Mouse (Mus musculus) urinary bladder, postnatal 36 days (tissue): ENCODE results near the gene Rpl31.

Experiments used
- DNase-seq, 2 experiments: peaks; one replicate each; pipeline ENCODE4 v3.0.0; 2022; ENCODE audit warnings: low spot score in 2 of 2, mixed read lengths in 1 of 2

Rpl31 gene

DNA sequence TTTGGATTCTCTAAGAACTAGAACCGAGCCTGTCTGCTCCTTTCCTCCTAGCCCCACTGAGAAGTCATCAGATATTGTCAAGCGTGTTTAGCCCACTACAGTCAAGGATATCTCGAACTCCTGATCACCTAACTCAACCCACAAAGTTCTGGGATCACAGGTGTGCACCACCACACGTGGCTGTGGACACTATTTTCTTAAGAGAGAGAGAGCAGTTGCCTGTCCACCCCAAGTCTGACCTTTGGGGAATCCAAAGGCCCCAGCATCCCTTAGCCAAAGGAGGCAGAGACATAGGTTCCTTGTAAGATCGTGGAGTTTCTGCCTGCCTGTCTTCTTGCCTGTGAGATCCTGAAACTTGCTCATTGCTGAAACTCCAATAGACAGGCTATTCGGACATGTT, 597 bp upstream of the Rpl31 start:
- no peak for DNase-seq

DNA sequence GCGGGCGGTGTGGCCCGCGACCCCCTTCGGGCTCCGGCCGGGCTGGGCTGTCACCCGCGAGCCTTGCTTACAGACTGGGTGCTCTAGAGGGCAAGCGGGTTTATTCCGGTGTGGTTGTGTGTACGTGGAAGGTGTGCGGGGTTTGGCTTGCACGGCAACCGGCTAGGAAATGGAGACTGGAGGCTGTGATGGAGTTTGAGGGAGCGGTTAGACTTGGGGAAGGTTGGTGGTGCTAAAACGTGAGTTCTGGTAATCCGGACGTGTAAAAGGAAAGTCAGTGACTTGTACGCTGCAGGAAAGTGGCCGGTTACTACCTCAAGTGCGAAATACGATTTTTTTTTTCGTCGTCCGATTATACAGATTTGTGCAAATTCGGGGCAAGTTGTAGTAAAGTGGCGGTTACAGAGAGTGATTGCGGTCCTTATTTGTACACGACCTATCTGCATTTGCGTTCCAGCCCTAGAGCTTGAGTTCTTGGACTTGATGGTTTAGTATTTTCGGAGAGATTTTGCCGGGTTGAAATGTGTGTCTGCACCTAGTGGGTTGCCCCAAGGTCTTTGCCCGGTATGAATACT, 712 bp downstream of the Rpl31 start:
- peak in 1 of 2 experiments; percentile 23 for DNase-seq

DNA sequence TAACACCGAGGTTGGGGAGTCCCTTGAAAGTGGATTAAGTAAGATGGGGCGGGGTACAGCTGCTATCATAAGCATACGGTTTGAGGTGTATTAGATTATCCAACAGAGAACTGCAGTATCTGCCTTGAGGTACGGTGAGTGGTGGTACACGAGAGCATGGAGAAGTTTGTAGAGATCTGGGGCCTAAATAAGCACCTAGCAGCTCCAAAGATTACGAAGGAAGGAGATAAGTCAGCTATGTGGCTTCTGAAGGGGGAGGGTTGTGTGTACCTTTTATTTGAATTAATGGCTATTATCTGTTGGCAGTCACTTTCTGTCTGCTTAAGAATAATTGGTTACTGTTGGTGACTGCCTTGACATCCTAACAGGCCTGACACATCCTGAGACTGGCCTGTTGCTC, 2.8 kb downstream of the Rpl31 start:
- no peak for DNase-seq

DNA sequence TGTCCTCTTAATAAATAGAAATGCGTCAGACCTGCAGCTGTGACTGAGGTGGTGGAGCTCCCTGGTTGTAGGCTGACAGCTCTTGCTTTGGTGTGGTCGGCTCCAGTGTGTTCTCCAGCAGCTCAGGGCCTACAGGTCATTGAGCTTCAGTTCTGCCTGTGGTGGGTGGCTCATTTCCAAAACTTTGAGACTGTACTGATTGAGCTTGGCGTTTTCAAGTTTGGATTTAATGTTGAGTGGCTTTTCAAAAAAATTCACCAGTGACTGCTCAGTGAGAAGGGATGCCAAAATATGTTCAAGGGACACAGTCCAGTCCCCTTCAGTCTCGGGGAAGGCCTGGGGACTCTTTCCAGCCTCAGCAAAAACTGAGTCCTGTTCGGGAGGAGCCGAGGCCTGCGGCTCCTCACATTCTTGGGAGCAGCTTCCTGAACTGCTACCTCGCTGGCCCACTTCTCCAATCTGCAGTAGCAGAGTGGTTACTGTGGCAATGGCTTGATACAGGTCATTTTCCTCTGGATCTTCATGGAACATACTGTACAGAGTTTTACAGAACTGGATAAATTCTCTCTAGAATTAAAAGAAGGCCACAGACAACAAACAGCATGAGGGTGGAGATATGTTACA, 4.7 kb downstream of the Rpl31 start:
- DNase-seq, result no peak

DNA sequence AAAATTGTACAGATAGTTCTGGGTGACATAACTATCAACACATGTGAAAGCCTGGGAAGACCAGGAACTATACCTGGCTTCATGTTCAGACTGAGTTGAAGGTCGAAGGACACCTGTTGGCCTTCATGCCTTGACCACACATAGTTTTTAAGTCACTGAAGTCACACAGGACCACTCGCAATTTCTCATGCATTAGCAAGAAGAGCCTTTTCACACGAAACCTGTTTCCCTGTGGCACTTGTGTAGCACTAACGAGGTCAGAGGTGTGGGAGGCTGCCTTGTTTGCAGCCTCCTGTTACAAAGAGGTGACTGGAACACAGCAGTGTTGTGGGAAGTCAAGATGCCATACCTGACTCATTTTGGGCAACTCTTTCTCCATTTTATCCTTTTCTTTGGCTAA, 5.7 kb downstream of the Rpl31 start:
- no peak for DNase-seq

DNA sequence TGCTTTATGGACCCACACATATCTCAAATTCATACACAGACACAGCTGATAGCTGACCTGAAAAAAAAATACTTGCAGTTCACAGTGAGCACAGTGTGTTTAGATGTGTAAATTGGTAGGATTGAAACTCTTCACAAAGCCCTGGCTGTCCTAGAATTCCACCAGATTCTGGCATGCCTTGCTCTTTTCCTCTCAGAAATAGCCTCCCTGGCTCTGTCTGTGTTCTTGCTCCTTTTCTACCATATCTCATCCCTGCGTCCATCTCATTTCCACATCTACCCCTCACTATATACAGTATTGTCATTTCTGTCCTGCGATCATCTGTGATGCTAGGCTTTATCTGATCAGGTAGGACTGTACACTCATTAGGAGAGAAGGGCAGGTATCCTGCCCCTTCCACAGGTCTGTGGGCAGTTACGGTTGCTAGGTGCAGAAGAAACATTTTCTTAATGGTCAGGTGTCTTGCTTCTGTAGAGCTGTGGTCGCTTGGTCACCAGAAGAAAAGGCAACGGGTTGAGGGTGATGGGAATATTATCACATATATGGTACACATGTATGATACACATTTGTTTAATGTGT, 6.7 kb downstream of the Rpl31 start:
- no peak for DNase-seq

DNA sequence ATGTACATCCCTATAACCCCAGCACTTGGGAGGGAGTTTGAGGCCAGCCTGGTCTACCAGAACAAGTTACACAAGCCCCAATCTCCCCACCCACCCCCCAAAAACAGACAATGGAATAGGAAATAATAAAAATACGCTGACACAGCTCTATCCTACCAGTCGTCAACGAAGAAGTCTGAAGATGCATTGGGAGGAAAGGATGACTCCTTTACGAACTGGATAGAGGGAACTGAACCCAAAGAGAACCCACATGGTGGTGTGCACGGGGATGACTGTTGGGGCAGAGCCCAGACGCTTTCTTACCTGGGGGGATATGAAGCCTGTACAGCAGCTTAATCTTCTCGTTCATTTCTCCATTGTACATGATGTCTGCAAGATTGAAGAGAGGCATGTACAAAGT, 8.5 kb downstream of the Rpl31 start:
- DNase-seq, result no peak

DNA sequence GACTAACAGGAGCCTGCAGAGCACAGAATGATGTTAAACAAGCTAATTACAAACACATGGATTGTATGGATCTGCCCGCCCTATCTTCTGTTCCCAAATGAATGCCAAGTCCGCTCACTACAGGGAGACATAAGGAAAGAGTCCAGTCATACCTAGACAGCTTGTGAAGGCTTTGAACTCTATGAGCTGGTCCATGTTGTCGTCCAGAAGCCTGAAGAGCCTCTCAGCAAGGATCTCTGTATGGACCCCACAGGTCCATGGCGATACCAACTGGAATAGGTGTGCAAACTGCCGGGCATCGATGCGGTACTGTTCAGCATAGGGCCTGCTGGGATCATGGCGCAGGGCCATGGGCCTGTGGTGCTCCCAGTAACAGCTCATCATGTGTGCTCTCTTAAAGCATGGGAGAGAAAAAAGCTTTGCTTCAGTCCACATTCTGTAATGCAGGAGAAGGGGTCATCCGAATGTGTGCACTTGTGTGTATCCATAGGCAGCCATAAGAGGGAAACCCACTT, 9.1 kb downstream of the Rpl31 start:
- DNase-seq, result no peak

DNA sequence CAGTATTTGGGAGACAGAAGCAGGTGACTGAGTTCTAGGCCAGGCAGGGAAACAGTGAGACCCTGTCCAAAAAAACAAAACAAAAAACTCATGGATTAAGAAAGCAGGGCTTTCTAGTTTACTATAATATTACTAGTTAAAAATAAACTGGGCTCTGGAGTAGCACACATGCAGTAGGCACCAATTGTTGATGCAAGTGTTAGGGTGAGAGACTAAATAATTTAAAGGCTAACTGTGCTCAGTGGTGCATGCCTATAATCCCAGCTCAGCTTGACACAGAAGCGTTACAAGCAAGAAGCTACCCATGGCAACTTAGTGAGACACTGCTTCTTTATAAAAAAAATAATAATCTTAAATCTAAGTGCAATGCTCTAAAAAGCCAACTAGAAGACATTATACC, 10.9 kb downstream of the Rpl31 start:
- no peak for DNase-seq

DNA sequence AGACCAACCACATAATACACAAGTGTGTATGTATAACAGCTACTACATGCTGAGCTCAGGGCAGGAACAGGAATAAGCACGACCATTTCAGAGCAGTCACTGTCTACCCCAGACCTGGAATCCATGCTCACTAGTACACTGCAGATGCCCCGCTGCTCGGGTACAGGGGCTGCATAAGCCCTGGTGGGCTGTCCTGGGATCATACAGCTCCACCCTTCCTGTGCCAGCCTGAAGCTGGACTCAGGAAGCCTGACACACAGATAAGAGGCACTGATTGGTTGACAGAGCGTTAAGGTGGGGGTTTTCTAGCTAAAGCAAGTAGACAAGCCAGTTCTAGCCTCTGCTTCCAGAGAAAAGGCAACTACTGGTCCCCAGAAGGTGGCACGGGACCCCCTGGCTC, 11.4 kb downstream of the Rpl31 start:
- DNase-seq, result no peak

DNA sequence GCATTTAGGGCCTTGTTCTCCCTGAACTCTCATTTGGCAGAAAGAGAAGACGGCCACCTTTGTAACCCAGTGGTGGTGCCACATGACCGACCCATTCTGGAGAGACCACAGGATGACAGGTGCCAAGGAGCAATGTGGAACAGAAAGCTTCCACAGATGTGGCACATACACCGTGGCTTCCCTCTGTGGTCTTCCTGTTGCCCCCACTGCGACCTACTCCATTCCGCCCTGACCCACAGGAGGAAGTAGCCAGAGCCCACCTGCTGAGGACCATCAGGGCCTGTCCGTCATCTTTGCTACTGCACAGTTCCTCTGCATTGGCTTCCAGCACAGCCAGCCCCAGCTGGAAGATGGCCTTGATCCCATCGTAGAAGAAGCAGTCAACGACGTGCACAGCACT, 13.4 kb downstream of the Rpl31 start:
- DNase-seq, result no peak

DNA sequence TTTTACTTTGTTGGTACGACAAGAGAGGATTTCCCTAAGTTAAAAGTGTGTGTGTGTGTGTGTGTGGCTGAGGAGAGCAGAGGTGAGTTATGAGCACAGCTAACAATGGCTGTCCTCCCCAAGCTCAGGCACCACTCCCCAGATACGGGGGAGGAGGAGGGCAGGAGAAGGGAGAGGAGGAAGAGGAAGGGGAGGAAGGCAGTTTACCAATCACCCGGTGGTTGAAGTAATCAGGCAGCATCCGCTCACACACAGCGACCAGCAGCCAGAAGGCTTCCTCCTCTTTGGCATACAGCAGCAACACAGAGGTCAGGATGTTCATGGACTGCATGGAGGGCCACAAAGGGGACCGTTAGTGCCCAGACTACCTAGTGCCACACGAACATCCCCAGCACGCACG, 17.3 kb downstream of the Rpl31 start:
- DNase-seq, result no peak

DNA sequence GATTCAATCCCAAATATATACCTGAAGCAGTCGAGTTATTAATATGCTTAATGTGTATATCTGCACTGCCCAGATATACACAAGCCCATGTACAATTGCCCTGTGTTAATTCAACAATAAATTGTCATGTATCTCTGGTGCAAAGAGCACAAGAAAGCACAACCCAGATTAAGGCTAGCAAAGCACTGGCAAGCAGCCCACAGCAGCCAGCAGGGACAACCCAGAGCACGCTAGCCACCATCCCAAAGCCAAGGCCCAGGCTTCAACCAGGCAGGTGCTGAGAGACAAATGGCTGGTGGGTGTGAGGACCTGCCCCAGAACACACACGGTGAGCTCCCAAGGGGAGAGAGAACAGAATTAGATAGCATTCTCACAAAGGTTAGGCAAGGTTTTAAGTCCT, 18.8 kb downstream of the Rpl31 start:
- no peak for DNase-seq

DNA sequence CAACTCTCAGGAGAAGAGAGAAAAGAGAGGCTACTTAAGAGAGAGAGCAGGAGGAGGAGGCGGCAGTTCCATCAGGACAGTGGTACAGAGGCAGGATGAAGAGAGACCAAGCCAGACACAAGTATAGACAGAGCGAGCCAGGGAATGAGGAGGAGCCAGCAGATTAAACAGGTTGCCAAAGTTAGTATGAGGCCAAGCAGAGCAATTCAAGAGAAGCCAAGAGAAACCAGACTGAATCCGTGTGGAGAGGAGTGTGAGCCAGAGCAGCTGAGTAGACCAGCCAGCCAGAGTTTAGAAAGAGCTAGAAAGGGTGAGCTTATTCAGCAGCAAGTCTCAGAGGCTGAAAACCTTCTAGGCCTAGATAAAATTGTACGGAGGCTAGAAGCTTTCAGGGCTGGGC, 19.9 kb downstream of the Rpl31 start:
- no peak for DNase-seq

DNA sequence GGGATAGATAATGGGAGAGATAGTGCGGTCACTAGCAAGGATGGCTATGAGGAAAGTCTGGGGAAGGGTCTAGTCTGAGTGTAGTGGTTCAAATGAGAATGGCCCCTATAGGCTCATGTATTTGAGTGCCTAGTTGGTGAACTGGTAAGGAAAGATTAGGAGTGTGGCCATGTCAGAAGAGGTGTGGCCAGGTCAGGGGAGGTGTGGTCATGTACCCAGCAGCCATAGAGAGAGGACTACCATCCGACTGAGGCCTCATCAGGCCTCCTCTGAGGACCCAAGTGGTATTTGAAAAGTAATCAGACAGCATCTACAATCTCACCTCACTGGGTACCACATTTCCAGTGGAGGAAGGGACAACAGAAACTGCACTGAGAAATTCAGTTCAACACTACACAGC, 20.5 kb downstream of the Rpl31 start:
- DNase-seq, result no peak

DNA sequence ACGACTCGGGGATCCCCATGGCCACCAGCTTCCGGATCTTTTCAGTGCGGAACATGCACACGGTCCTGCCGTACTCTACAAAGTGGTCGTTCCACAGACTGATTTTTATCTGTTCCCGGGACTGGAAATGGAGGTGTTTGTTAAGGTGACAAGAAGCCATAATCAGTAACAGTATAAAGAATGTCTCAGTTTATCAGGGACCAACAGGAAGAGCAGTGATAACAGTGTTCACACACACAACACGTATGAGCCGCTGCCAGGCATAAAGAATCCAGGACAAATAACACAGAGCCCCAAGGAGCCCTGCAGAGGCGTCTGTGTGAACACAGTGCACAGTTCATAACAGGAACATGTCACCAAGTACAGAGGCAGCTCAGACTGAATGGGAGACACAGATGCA, 21.7 kb downstream of the Rpl31 start:
- DNase-seq, result no peak

DNA sequence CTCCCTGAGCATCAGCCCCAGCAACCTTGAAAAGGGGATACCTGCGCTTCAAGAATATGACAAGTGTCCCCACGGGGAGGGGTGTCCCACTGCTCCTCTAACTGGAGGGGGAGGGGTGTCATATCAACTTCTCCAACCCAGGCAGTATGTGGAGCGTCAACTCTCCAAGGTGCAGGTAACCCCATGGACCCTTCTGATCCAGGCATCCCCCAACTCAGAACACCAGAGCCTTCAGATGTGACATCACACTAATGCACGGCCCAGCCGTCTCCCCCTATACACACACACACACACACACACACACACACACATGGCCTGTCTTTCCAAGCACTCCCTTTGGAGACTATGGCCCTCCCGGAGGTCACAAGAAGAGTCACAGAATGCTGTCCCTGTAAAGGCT, 24.0 kb downstream of the Rpl31 start:
- no peak for DNase-seq

DNA sequence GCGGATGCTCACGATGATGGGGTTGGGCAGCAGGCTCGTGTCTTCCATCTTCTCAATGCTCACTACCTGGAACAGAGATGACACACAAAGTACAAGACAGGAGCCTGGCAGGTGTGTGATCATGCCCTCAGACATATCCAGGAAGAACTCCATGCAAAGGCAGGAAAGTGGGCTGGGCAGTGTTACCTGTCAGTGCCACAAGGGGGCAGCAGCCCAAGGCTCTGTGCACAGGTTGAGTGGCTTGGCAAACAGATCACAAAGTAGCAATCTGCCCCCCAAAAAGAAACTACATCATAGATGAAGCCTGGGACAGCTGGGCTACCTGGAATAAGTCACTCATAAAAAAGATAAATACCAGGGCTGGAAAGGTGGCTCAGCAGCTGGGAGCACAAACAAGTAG, 24.5 kb downstream of the Rpl31 start:
- peak; percentile 54 to 77 for DNase-seq

DNA sequence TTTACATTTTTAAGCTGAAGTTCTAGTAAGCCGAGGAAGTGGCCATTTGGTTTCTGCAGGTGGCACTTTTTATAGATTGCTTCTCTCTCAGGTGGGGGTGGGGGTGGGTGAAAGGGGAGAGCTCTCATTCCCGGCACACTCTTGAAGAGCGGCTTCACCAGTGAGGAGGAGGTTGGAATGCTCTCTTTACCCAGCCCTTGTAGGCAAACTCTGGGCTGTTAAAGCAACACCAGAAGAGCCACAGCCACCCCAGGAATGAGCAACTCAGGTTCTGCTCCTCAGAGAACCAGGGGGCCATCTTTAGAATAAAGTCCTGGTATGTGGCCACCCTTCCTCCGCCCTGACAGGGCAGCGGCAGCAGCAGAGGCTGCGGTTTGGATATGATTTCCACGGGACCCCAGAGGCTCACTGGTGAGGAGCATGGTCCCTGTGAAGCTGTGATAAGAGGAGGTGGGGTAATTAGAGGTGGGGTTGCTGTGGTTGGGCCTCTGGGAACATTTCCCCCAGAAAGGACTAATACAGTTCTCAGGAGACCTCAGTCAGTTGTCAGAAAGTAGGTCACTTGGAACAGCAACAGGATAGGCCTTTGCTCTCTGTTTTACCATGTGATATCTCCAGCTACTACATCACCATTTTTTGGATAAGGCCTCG, 25.7 kb downstream of the Rpl31 start:
- no peak for DNase-seq

DNA sequence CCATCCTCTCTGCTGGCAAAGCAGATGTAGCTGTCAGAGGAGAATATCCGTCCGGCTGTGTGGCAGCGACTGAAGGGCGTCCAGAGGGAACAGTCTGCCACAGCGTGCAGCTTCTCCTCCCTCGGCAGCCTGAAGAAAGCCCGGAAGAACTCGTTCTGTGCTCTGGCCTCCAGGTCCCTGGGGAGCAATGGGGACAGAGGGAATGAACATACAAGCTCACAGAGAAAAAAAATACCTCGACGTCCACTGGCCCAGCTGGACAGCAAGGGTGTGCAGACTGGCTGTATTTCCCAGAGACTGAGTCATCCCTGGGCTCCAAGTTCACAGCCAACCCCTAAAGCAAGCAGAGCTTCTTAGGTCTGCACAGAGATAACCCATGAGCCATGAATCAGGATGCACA, 26.5 kb downstream of the Rpl31 start:
- no peak for DNase-seq

DNA sequence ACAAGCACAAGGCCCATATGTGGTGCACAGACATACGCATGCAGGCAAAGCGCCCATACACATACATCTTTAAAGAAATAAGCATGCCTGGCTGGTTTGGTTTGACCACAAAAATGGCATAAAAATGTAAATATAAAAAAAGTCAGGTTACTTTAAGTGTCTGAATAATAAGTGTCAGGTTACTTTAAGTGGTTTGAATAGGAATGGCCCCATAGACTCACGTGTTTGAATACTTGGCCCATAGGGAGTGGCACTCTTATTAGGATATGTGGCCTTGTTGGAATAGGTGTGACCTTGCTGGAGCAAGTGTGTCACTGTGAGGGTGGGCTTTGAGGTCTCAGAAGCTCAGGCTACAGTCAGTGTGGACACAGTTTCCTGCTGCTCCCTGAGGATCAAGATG, 27.0 kb downstream of the Rpl31 start:
- no peak for DNase-seq

DNA sequence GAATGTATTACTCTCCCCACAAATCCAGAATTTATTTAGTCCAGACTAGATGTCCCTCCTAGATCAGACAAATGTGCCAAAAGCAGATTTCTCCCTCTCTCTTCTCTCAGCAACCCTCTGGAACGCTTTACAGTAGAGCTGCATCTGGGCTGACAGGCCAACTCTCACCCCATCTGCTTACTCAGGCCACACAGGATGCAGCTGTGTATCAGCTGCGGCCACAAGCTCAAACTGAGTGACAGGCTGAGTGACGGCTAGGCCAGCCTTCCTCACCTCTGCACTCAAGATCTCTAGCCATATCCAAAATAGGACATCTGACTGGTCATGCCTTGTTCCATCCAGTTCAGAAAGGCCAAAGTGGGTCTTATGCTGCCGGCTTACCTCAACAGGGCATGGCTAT, 28.7 kb downstream of the Rpl31 start:
- DNase-seq, result no peak

DNA sequence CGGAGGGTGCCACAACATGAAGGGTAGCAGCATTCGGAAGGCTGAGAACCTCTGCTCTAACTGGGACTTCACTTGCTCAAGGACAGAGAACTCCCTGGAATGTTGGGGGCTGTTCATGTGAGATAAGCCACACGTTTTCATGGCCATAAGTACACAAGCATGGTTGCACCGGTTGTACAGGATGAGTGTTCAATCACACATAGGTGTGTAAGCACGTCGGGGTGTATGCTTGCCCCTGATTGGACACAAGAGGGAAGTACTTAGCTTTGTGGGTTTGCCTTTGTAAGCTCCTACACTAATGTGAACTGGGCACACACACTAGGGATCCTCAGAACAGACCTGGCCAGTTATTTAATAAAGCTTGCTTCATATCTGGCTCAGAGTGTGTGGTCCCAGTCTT, 30.6 kb downstream of the Rpl31 start:
- DNase-seq, result no peak
